Comparison of ENCODE assay signal across 22 mouse cellular contexts in the genomic region with DNA sequence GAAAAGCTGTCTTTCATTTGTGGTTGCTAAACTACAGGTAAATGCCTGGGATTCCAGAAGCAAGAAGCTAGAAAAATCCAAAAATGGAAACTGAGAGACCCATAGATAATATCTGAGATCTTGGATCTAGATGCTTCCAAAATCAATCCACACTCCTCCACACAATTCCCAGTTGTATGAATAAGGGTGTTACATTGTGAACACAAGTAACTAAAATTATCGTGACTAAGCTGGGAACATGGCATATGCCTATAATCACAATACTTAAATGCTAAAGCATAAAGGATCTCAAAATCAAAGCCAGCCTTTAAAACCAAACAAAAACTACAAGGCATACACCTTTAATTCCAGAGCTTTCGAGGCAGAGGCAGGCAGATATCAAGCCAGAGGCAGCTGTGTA. TPM values are rescaled to one million over a fixed set of nuclear protein-coding genes. Genes with fewer than 3 reads are reported as not detected.
A peak's percentile ranks its signal among the peaks of the same experiment; 100 is the strongest.
DNase-seq lines count a peak whose midpoint lies in the region; ATAC-seq and TF ChIP-seq lines count a peak whose summit lies in the region.
"Had no signal": no experiment of that assay in that cellular context is flagged by ENCODE, and none has a peak within 500 bp of the region (broad histone marks: within the 10 kb centered on the region; RNA-seq: fewer than 3 reads in every experiment).

No protein-coding gene starts in this region.

- ATAC-seq in megakaryocyte progenitor cell, adult 5-6 weeks (replicated peaks; ENCODE audit: poor library complexity), result no peak
- ATAC-seq: forebrain, embryonic 14.5 days; forebrain, embryonic 16.5 days had no signal

- H3K27ac ChIP-seq in layer of hippocampus, adult 2 months, result 0 out of 2 replicates have a peak overlapping the region, but pooled peaks have one; percentile 18
- H3K27ac ChIP-seq: embryonic facial prominence, embryonic 13.5 days; embryonic facial prominence, embryonic 15.5 days; forebrain, embryonic 10.5 days; forebrain, embryonic 12.5 days had no signal

- no peak for DNase-seq in layer of hippocampus, adult 2 months (ENCODE audit: low spot score in 2 of 2)
- no peak for DNase-seq in layer of hippocampus, adult 18-20 months (ENCODE audit: low spot score in 2 of 2)
- DNase-seq in brain, adult 2 months (ENCODE audit: low read depth, low spot score), result peak; percentile 55
- peak; percentile 67 for DNase-seq in telencephalon, adult 2 months (ENCODE audit: low read depth, low spot score)
- DNase-seq: adrenal gland, adult 2 months; adrenal gland, postnatal 14 days; adrenal gland, postnatal 36 days; cerebellum, adult 11 months; cerebellum, adult 18-20 months; cerebellum, adult 8-10 months; cerebellum, adult 9-11 months; cerebellum, postnatal 14 days; cerebellum, postnatal 36 days; embryo, embryonic 11 days had no signal

- TF ChIP-seq CTCF in layer of hippocampus, adult 2 months (conservative IDR thresholded peaks at IDR 0.05), result no peak

- H3K4me3 ChIP-seq in layer of hippocampus, adult 2 months, result no peak overlapping the region
- H3K4me3 ChIP-seq: embryonic facial prominence, embryonic 13.5 days; embryonic facial prominence, embryonic 15.5 days; erythroblast, embryonic 14.5 days; forebrain, embryonic 10.5 days; forebrain, embryonic 12.5 days had no signal

RNA-seq across cellular contexts. Expression of a gene that starts 9.5 kb away (rescaled TPM):
- total RNA-seq in layer of hippocampus, adult 2 months (2021), result 10 to 100 TPM; 74.0 to 83.3 TPM
- 10 to 100 TPM; 80.1 to 82.7 TPM for total RNA-seq in layer of hippocampus, adult 18-20 months (2021)
- 71.7 and 80.6 TPM in 2 replicates for total RNA-seq in megakaryocyte progenitor cell, adult 5-6 weeks (2015)
- total RNA-seq in megakaryocyte progenitor cell, adult 5-6 weeks (2017), result 41.5 and 45.2 TPM in 2 replicates

Comparison
In these comparisons a context has a peak if more than half of its experiments do, and no peak if none do; other contexts are left out.
1. DNase-seq: peak in brain, adult 2 months (single experiment) and telencephalon, adult 2 months (single experiment); none in layer of hippocampus, adult 2 months (0 of 2) and layer of hippocampus, adult 18-20 months (0 of 2).